Mouse (Mus musculus) liver, adult 2 months (tissue): ENCODE data around the gene Ctps. TPM values are rescaled to one million over a fixed set of nuclear protein-coding genes. Genes with fewer than 3 reads are reported as not detected.

ENCODE experiments used
- DNase-seq: peaks from one replicate; pipeline ENCODE4 v3.0.0-alpha.2; 2011; ENCODE audit warnings: low read depth, low spot score; ENCODE audit errors: extremely low read depth
- H3K27ac ChIP-seq: fragments of 200-500 bp; replicated peaks from 2 replicates; pipeline ENCODE4 v1.5.1; 2012; ENCODE audit warnings: low read depth, mild to moderate bottlenecking, control low read depth, inconsistent platforms, low read length; ENCODE audit not compliant: insufficient read depth
- H3K27me3 ChIP-seq: fragments of 200-500 bp; 2 replicates; pipeline ENCODE4 v1.6.1; 2012; ENCODE audit warnings: mild to moderate bottlenecking, moderate library complexity, low read length, inconsistent platforms; ENCODE audit not compliant: control insufficient read depth, insufficient read depth
- H3K36me3 ChIP-seq: fragments of 200-500 bp; 2 replicates; pipeline ENCODE4 v1.6.1; 2012; ENCODE audit warnings: low read length, inconsistent platforms; ENCODE audit not compliant: control insufficient read depth, insufficient read depth
- H3K4me1 ChIP-seq: fragments of 200-500 bp; 2 replicates; pipeline ENCODE4 v1.6.1; 2011; ENCODE audit warnings: low read length; ENCODE audit not compliant: control insufficient read depth, insufficient read depth
- H3K4me3 ChIP-seq: fragments of 200-500 bp; 2 replicates; pipeline ENCODE4 v1.5.1; 2011; ENCODE audit warnings: low read depth, mild to moderate bottlenecking, control low read depth, low read length, moderate library complexity; ENCODE audit not compliant: insufficient read depth
- H3K79me2 ChIP-seq: fragments of 200-500 bp; 2 replicates; pipeline ENCODE4 v1.6.1; 2012; ENCODE audit warnings: inconsistent platforms, mild to moderate bottlenecking, low read length, moderate library complexity; ENCODE audit not compliant: control insufficient read depth, insufficient read depth
- H3K9ac ChIP-seq: fragments of 200-500 bp; 2 replicates; pipeline ENCODE4 v1.6.1; 2012; ENCODE audit warnings: low read depth, mild to moderate bottlenecking, control low read depth, inconsistent platforms, low read length
- CTCF ChIP-seq: fragments of 200-500 bp; IDR thresholded peaks from 2 replicates; pipeline ENCODE4 v1.5.1; 2011; ENCODE audit warnings: low read depth, low read length, control low read depth
- POLR2A ChIP-seq: fragments of 200-500 bp; IDR thresholded peaks from 2 replicates; pipeline ENCODE4 v1.6.1; 2011; ENCODE audit warnings: low read length, control low read depth; ENCODE audit not compliant: insufficient read depth; ENCODE audit errors: extremely low read depth
- WGBS: fragments of 180-500 bp; shearing (Covaris S2); methylation state at CpG from one replicate; pipeline ENCODE4 v1.1.7; 2018; 5-methylcytosine and 5-hydroxymethylcytosine counted together
- polyA plus RNA-seq: library from polyadenylated mRNA; depleted of rRNA; stranded (reverse); fragments of >200 nt; gene quantifications from 2 replicates; pipeline ENCODE4 v1.2.3, GENCODE M21; 2012; rRNA removed
- total RNA-seq: library from RNA; depleted of rRNA; stranded (reverse); fragments of >200 nt; gene quantifications from 2 replicates; pipeline ENCODE4 v1.2.3, GENCODE M21; 2014; rRNA removed

Gene Ctps
- total and polyA plus RNA-seq, 2 experiments, result 1.1 to 1.8 TPM

DNA sequence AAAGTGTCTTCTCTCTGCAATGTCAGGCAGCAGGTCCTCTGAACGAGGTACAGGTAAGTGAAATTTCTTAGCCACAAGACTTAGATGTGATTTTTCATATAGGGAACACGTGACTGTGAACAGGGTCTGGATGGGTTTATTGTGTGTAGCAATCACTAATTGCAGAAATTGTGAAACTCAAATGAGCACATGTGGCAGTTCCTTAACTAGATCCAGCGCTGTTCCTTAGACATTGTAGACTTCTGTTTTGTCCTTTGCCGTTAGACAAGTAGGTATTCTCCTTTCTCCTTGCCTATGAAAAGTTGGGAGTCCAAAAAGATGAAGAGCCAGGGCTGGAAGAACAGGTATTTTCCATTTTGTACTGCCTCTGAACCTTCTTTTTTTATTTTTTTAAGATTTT, 58.9 kb downstream of the Ctps start:
- peaks cover 16% of the 10 kb centered on the region for H3K36me3 ChIP-seq
- H3K4me1 ChIP-seq, result no peaks in the 10 kb centered on the region
- TF ChIP-seq POLR2A, result no peak
- TF ChIP-seq CTCF, result no peak
- H3K27ac ChIP-seq, result no peak overlapping the region
- no peak overlapping the region for H3K4me3 ChIP-seq
- no peak for DNase-seq
- H3K9ac ChIP-seq, result no peak overlapping the region
- WGBS, result 97% methylated on average over 4 of the region's 4 CpGs
- no peaks in the 10 kb centered on the region for H3K27me3 ChIP-seq
- H3K79me2 ChIP-seq, result no peaks in the 10 kb centered on the region

DNA sequence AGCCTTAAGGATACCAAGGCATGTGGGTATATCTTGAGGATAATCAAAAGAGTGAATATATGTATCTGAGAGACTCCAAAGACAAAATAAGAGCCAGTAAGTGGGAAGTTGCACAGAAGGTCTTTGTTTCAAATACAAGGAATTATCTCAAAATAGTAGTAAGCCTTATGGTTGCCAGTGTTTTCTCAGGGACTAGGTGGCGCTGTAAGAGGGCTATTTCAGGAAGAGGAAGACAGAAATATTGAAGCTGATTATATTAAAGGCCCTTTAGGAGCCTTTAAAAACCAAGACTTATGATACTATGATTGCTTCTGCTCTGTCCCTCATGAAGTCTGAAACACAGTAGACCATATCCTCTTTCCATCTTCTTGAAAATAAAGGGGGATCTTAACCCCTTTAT, 63.1 kb downstream of the Ctps start:
- Histone ChIP-seq H3K4me3 (no peak overlapping the region), H3K4me1 (no peaks in the 10 kb centered on the region), H3K27ac (no peak overlapping the region), H3K36me3 (peaks cover 15% of the 10 kb centered on the region), H3K9ac (no peak overlapping the region), H3K27me3 (no peaks in the 10 kb centered on the region), H3K79me2 (no peaks in the 10 kb centered on the region)
- TF ChIP-seq POLR2A (no peak), CTCF (no peak)
- DNase-seq, result no peak
- 96% methylated on average over 1 of the region's 1 CpGs for WGBS

Other genes starting within 250 kb of the Ctps start
- 7.0 and 8.4 TPM in 2 replicates for gene Scmh1, start 165.0 kb downstream of the Ctps start, total RNA-seq
- gene Scmh1, start 165.0 kb downstream of the Ctps start, polyA plus RNA-seq, result 6.5 and 8.1 TPM in 2 replicates
- not detected in 2 replicates for gene Slfnl1, start 38.0 kb downstream of the Ctps start, total RNA-seq
- gene Slfnl1, start 38.0 kb downstream of the Ctps start, polyA plus RNA-seq, result 0.11 TPM in 1 of 2 replicates, not detected in the other
- not detected in 2 replicates for gene Gm8439, start 18.5 kb upstream of the Ctps start, total RNA-seq
- gene Gm8439, start 18.5 kb upstream of the Ctps start, polyA plus RNA-seq, result not detected in 2 replicates
- gene Cited4, start 96.3 kb upstream of the Ctps start, total RNA-seq, result 0.09 and 0.27 TPM in 2 replicates
- 0.93 and 1.2 TPM in 2 replicates for gene Cited4, start 96.3 kb upstream of the Ctps start, polyA plus RNA-seq
- gene Kcnq4, start 178.3 kb upstream of the Ctps start, total RNA-seq, result 0.28 and 0.34 TPM in 2 replicates
- gene Kcnq4, start 178.3 kb upstream of the Ctps start, polyA plus RNA-seq, result 0.57 and 0.58 TPM in 2 replicates